Mouse (Mus musculus) thymus, postnatal 25 days (tissue): ENCODE measurements at regions not wholly inside any gene's neighbourhood (a gene's known extent, or its start where the extent isn't known, plus 50 kb on each side); places are given as distances from the start of the nearest gene placed in this dataset.
"Not testable (repeated sequence)": the region's sequence is repeated elsewhere in the genome, so short reads cannot be mapped to it uniquely, and the experiment has no call there.

ENCODE experiments used
- DNase-seq: peaks from one replicate; pipeline ENCODE4 v3.0.0; 2022

DNA sequence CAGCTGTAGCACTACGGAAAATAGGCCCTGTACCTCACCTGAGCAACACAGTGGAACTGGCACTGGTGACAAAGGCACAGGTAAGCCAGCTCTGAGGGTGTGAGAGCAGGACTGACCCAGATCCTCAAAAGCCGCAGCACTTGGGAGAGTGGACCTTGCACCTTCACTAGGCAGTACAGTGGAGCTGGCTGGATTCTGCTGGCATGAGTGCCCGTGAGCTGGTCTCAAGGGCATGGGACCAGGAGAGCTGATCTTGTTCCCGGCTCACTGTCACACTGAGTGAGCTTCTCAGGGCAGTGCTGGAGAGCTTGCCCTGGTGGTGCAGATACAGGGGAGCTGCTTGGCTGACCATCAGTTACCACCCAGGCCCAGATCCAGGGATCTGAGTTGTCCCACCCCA lies 335.4 kb upstream of the Rgma start:
- no peak for DNase-seq

DNA sequence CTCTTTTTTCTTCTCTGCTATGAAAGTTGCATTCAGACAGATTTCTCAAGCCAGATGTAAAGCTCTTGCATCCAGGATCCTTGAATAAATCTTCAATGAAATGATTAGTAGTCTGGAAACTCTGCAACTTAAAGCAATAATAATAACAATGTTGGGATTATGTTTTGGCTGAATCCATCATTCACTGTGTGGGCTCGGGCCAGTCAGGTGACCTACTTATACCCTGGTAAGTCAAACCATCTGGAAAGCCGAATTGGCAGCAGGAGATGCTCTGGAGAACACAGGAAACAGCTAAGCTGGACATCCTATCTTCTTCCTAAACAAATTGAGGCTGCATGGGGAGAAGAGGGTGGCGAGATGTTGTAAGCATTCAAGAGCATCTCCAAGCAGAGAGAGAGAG lies 331.0 kb upstream of the Rgma start:
- DNase-seq = no peak

DNA sequence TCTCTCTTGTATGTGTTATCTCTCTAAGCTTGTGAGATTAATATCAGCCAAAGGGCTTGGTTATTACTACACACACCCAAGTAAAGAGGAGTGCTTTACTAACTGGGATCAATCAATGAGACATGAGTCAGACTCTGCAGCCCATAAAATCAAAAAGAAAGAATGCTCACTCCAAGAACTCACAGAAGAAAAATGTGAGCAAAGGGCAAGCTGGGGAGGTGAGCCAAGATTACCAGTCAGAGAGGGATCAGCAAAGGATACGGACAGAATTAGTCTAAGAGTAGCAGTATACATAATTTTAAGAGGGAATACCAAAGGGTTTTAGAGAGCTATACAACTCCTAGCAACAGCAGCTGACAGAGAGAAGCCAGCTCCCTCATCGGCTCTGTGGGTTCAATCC lies 319.4 kb upstream of the Rgma start:
- DNase-seq = no peak

DNA sequence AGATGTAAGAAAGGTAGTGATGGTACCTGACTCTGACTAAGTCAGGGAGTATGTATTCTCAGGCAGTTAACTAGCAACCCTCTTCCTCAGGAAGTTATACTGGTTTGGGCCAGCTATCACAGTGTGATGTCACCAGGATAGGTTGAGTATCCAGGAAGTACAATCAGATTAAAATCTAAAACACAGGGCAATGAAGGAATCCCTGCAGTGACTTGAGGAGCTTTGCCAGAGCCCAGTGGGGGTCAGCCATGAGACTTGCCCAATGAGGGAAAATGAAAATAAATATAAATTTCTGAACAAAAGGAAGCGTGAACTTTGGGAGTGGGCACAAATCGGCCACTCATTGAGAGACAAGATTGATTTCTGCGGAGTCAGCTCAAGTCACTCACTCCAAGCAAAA lies 311.8 kb upstream of the Rgma start:
- no peak for DNase-seq

DNA sequence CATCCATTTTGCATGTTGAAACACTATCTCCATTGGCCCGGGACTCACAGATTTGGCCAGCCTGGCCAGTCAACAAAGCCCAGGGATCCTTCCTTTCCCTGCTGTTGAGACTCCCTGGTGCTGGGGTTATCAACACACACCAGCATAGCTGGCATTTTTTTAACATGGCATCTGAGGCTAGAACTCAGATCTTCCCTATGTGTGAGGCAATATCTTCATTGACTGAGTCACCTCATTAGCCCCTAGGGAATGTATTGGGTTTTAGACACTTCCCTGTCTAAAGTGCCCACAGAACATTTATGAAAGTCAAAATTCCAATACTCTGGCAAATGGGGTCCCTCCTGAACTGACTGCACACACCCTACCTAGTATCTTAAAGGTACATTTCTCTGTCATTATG lies 306.8 kb upstream of the Rgma start:
- DNase-seq = no peak

DNA sequence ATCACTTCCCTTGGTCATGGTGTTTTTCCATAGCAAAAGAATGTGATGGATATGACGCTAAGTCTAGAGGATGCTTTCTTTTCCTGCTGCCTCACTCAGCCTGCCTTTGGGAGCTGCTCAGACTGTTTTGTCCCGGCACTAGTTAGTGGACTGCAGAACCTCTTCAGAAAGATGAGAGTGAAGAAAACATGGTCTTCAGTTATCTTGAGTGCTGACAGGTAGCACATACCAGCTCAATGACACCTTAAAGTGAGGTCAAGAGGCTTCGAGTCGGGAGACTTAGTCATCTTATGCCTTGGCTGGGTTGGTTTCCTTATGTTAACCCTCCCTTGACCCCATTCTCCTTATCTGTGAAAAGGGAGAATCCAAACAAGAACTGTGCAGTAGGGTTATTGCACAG lies 306.0 kb upstream of the Rgma start:
- no peak for DNase-seq

DNA sequence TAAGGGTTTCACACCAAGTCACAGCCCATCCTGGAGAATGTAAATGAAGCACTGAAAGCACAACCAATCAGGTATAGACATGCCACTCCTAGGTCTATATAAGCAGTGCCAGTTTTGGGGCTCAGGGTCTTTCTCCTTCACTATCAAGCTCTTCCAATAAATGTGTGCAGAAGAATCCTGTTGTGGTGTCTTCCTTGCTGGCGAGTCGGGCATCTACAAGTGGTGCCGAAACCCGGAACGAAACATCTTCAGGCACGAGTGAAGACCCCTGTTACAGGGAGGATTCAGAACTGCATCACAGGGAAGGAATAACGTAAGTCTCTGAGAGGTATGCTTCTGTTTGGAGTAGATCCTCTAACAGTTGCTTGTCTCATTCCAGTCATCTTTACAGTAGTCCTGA lies 299.9 kb upstream of the Rgma start:
- not testable (repeated sequence) for DNase-seq

DNA sequence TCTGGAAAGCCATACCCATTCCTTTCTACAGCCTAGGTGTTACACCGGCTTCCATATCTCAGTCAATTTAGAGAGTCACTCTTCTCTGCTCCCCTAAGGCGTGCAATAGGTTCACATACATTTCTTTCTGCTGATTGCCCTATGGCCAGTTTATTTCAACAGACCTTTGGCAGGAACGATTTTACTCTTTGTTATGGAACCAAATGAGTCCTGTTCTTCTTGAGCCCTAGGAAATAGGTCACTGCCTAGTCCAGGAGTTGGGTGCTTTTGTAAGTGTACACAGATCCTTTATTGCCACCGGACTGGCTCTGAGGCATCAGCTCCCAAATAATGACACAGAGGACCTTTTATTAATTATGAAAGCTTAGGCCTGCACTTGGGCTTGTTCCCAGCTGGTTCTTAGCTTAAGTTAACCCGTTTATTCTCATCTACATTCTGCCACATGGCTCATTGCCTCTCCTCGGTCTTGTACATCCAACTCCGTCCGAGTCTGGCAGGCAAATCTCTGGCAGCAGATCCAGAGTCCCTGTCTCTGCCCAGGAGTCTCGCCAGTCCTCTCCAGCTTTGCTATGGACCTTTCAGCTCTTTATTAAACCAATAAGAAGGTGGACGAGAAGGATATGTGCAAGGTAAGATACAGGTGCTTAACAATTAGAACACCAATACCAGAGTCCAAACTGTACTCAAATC lies 287.7 kb upstream of the Rgma start:
- no peak for DNase-seq

DNA sequence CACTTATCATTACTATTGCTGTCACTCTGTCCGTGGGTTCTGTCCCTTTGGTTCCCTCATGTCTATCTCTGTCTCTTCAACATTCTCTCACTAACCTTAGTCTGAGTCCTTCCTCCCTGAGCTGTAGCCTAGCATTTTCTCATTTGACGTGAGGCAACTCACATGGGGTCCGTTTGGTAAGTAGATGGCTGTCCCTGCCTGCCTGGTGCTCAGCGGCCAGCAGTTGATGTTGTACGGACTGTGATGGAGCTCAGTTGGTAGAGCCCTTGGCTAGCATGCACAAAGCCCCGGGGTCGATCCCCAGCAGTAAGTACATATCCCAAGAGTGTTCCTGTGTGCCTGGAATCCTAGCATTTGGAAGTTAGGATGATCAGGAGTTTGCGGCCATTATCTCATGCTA lies 287.0 kb upstream of the Rgma start:
- no peak for DNase-seq

DNA sequence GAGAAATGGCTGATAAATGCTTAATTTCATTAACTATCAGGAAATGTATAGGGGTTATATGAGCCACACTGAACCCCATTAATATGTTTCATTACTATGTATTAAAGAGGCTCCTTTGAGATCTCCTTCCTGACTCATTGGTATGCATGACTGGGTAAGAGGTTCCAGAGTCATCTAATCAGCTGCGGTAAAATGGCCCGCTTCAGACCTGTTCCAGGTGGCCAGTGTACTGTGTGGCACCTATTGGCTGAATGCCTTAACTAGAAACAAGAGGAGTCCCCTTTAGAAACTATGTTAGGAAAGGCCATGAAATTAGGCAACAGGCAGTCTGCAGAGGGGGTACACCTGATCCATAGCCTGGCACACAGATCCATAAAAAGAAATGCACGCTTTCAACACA lies 283.6 kb upstream of the Rgma start:
- no peak for DNase-seq

DNA sequence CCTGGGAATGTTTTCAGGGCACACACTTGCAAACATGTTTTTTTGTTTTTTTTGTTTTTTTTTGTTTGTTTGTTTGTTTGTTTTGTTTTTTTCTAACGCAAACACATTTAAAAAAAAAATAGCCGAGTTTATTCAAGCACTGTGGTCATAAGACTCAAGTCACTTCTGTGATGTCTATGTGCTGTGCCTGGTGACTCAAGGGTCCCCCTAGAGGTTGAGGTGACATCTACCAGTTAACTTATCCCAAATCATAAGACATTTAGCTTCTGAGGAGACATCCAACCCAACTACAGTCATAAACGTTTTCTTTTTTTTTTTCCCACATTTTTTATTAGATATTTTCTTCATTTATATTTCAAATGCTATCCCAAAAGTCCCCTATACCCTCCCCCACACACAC lies 281.2 kb upstream of the Rgma start:
- DNase-seq = no peak

DNA sequence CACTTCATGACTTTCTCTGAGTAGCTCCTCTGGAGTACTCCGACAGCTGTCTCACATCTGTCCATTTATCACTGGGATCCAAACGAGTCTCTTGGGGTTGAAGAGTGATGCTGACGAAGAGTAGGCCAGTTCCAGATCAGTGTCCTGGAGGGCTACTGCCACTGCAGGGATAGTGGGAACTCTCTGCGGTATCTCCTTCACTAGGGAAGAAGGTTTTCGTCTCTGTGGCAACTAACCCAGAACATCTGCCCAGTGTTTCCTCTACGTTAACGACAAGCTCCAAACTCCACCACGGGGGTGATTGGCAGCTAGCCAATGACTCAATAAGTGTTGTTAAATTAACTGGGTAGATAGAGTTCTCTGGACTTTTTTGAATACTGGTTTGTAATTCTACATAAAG lies 256.4 kb upstream of the Rgma start:
- DNase-seq = no peak

DNA sequence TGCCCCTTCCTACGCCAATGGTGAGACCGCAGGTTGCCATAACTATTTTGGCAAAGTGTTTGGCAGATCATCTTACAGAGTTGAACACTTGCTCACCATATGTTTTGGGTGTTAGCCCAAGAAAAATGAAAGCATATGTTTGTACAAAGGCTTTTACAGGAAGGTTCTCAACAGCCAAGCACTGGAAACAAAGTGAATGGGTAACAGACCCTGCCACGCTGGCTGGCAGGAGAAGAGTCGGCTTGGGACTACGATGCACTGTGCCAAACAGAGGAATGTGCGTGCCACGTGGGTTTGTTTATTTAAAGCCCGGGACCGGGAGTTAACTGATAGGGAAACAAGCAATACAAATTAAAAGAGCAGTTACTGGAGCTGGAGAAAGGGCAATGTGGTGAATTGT lies 255.0 kb upstream of the Rgma start:
- DNase-seq = no peak

DNA sequence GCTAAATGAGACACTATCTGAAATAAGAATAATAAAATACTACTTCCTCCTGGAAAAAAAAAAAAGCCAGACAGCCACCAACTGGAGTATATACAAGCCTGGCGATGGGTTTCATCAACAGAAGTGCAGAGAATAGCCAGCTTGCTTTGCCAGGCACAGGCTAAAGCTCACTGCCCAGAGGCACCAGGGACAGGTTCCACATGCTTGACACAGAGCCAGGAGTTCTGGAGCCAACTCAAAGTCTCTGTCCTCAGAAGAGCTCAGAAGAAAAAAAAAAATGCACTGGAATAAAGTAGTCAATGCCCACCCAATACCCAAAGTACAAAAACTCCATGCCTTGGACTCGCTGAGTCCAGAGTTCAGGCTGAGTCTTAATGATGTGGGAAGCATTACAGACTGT lies 250.3 kb upstream of the Rgma start:
- DNase-seq = no peak

DNA sequence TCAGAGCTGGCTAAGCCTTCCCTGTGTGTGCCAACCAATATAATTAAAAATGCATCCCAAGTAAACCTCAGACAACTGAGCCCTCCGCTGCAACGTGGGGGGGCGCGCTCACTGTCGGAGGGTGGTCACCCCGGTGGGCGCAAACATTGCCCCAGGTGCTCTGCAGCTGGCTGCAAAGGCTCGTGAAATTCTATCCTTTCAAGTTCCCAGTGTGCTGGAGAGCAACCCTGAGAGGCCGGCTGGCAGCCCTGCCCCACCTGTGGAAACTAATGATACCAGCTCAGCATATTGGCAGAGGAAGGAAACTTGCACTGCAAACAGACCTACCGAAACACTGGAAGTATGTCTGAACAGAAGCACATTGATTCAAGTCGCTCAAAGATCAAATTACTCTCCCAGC lies 249.4 kb upstream of the Rgma start:
- DNase-seq = no peak

DNA sequence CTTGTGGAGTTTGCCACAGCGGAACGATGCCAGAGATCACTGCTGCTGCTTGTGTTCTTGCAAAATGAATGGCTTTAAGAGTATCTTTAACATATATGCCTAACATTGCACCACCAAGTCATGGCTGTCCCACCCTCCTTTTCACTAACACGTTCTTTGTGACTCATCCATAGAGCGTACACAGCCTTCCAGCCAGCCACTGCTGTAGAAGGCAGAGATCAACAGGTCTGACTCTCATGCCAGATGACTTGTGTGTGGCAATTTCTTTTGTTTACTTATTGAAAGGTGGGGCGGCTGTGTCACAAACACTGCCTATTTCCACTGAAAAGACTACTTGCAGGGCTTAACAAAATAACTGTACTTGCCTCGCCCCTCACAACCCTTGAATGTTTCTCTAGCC lies 239.5 kb upstream of the Rgma start:
- DNase-seq = no peak

DNA sequence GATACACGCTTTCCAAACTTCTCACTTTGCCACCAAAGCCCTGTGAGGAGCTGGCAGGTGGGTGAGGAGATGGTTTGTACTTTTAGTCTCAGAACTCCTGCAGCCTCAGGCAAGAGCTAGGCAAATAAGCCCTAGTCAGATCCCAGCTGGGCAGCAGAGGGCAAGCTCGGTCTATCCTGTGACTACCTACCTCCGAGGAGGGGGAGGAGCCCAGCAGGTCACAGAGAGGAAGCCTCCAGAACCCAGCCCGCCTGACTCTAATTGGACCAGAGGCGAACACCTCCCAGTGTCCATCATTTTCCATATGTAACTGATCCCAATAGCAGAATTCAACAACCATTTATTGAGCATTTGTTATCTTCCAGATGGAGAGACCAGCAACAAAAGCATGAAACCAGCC lies 237.0 kb upstream of the Rgma start:
- no peak for DNase-seq

DNA sequence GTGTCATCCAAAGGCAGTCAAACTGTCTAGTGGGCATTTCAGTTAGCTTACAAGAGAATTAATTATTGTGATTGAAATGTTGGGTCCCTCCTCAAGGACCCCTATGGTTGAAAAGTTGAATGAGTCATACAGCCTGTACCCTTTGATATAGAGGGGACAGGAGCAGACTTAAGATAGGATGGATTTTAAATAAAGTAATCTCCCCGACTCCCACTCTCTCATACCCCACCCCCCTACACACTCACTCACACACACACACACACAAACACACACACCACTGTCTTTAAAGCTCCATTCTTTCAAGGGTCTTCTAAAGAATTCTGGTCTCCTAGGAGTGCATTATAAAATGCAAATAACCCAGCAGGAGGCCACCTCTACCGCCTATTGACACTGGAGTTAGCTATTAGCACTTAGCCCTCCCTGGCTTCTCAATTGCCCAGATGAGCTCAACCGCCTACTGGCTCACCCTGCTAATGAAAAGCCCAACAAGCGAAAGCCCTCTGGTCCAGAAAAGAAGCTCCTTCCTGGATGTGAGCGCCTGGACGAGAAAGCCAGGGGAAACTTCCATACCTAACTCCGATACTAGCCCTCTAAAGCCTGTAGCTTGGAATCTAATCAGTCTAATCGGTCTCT lies 236.3 kb upstream of the Rgma start:
- no peak for DNase-seq

DNA sequence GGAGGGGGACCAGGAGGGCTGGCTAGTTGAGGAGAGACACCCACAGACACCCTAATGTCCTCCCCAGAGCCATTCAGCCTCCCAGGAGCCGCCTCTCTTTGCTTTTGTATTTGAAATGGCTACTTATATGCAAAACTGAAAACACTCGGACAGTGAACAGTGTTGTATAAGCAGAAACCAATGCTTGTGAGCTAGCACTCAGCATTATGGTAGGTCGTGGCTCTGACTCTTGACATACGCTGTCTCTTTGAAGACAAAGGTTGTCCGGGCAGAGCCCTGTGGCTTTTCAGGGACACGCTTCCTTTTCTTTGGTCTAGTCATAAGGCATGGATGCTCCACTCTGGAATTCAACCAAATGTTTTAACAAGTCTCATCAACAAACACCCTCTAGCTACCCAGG lies 235.4 kb upstream of the Rgma start:
- no peak for DNase-seq

DNA sequence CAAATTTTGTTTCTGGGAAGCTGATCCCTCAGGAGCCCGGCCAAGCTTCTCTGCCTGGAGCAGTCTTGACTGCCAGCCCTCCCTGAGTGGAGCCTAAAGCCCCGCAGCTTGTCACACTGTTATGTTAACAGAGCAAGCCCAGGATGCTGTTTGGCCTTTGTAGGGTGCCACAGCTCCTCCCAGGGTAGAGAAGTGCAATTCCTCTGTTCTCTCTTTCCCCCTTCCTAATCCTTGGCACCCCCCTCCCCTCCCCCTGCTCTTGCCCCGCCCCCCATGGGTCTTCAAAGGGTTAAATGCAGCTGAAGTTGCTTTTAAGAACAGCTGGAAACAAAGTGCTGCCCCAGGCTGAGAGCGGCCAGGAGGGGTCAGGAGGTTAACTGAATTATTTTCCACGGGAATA lies 234.1 kb upstream of the Rgma start:
- DNase-seq = no peak

DNA sequence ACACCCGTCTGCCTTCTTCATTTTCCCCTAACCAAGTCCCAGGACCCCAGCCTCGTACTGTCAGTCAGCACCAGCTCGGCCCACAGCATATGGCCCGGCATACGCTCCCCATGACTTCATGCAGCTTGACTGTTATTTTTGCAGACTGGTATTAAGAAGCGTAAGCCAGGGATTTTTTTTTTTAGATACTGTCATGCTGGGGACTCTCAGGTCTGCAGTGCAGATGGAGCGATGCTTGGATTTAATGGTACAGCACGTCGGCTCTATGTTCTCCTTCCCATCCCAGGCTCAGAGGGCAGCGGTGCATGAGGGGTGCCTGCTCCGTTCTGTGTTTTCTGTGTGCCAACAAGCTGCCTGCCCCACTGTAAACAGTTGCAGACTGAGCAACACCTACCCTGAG lies 231.4 kb upstream of the Rgma start:
- no peak for DNase-seq

DNA sequence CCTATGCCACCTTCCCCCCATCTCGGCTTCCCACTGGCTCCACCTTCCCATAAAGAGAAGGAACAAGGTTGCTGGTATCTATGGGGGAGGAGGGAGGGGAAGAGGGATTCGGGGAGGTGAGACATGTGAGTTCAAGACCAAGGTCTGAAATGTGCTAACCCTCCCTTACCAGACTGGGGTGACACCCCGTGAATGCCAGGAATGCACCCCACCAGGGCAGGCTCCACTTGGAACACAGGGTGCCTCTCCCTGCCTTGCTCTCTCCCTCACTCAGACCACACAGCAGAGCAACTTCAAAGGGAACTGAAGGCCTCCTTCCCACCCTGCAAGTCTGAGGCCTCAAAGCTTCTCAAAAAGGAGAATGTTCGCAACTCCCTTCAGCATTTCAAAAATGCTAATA lies 230.5 kb upstream of the Rgma start:
- DNase-seq = no peak

DNA sequence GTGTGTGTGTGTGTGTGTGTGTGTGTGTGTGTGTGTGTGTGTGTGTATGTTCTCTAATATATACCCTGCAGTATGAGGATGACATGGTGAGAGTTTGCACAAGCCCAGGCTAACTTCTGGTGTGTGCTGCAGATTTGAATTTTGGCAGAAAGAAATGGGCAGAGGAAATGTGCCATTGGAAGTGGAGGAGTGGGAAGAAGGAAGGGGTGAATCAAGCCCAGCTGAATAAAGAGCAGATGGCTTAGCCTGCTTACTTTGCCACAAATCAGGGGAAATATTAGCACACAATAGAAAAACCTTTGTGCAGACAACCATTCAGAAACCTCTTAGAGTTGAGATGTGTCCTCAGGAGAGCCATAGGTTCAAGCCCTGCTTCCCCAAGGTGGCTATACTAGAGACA lies 228.1 kb upstream of the Rgma start:
- no peak for DNase-seq

DNA sequence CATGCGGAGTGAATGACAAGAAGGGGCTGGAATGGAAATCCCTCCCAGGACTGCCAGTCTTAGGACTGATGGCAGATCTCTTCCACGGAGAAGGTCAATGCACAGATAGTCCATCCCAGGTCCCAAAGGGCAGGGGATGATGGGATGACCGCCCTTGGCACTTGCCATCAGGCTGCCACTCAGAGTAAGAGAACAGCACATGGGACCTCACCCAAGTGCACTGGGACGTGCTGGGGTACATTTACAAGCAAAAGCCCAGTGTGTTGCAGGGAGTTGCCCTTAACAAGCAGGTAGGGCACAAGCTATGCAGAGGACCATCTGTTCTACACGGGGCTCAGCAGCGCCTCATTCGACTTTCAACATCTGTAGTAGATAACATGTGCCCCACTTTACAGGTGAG lies 224.9 kb upstream of the Rgma start:
- DNase-seq = no peak
